Mouse (Mus musculus) E14TG2a.4 (cell line): ENCODE results near the gene Nf1.

ENCODE experiments used
- CTCF ChIP-seq: conservative IDR thresholded peaks from 2 replicates; pipeline ENCODE4 v1.5.1; 2014; ENCODE audit warnings: low read length
- NANOG ChIP-seq: IDR thresholded peaks from 2 replicates; pipeline ENCODE4 v1.6.1; 2014; ENCODE audit warnings: borderline replicate concordance, low read length, mixed read lengths
- POU5F1 ChIP-seq: IDR thresholded peaks from 2 replicates; pipeline ENCODE4 v1.6.1; 2014; ENCODE audit warnings: low read length, borderline replicate concordance

DNA sequence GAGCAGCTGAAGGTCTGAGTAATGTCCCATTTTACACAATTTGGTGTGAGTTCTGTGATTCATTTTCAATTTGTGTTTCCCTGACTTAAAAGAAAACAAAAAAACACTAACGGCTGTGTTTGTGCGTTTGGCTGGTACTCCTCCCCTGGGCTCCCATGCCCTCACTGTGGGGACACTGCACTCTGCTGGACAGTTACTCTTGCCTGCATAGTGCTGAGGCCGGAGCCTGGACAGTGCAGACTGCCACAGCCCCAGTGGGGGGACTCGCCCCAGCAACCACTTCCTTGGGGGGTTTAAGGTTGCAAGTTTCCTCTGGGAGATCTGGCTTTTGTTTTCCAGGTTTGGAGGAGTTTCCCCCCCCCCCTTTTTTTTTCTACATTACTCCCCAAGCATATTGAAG, 241.2 kb downstream of the Nf1 start:
- TF ChIP-seq CTCF (no peak), NANOG (no peak), POU5F1 (no peak)
